Mouse (Mus musculus): ENCODE measurements around the gene Zdhhc19.

- TF ChIP-seq CTCF (IDR thresholded peaks at IDR 0.05; ENCODE audit: borderline replicate concordance, insufficient read depth, low read depth, low read length) (no peak), POLR2A (IDR thresholded peaks at IDR 0.05; ENCODE audit: borderline replicate concordance, insufficient read depth, low read length) (no peak)
These were observed 51.3 kb downstream of the Zdhhc19 start for GRCm38 (mm10) chr16:32547156-32548068.

Measured in cerebellum, adult 2 months (tissue).